Mouse (Mus musculus): ENCODE results near the gene Phtf2. TPM values are rescaled to one million over a fixed set of nuclear protein-coding genes. Genes with fewer than 3 reads are reported as not detected.
"Not testable (repeated sequence)": the region's sequence is repeated elsewhere in the genome, so short reads cannot be mapped to it uniquely, and the experiment has no call there.

Phtf2 gene
- total RNA-seq, 2 experiments from 2014 or later = 17.9 to 23.9 TPM

GRCm38 (mm10) chr5:20781116-20781515, 100.8 kb downstream of the Phtf2 start:
- no peak for ATAC-seq (replicated peaks; ENCODE audit: low FRiP score, poor library complexity, severe bottlenecking)

- no peak for ATAC-seq (replicated peaks; ENCODE audit: low FRiP score, poor library complexity, severe bottlenecking)
Observed at GRCm38 (mm10) chr5:20779191-20779590, 102.7 kb downstream of the Phtf2 start.

GRCm38 (mm10) chr5:20778274-20778984, 103.5 kb downstream of the Phtf2 start:
- ATAC-seq (replicated peaks; ENCODE audit: low FRiP score, poor library complexity, severe bottlenecking) = 0 out of 2 replicates have a peak, but pooled peaks have one; percentile 42

GRCm38 (mm10) chr5:20773341-20773740, 108.6 kb downstream of the Phtf2 start:
- ATAC-seq (replicated peaks; ENCODE audit: low FRiP score, poor library complexity, severe bottlenecking) = no peak

GRCm38 (mm10) chr5:20765365-20765920, 116.5 kb downstream of the Phtf2 start:
- ATAC-seq (replicated peaks; ENCODE audit: low FRiP score, poor library complexity, severe bottlenecking) = no peak

- ATAC-seq (replicated peaks; ENCODE audit: low FRiP score, poor library complexity, severe bottlenecking) = not testable (repeated sequence)
Observed at GRCm38 (mm10) chr5:20762441-20762840, 119.5 kb downstream of the Phtf2 start.

GRCm38 (mm10) chr5:20760368-20761162, 121.4 kb downstream of the Phtf2 start:
- ATAC-seq (replicated peaks; ENCODE audit: low FRiP score, poor library complexity, severe bottlenecking) = no peak

GRCm38 (mm10) chr5:20759771-20760170, 122.2 kb downstream of the Phtf2 start:
- ATAC-seq (replicated peaks; ENCODE audit: low FRiP score, poor library complexity, severe bottlenecking) = no peak

GRCm38 (mm10) chr5:20753963-20754362, 128.0 kb downstream of the Phtf2 start:
- no peak for ATAC-seq (replicated peaks; ENCODE audit: low FRiP score, poor library complexity, severe bottlenecking)

GRCm38 (mm10) chr5:20753096-20753495, 128.8 kb downstream of the Phtf2 start:
- ATAC-seq (replicated peaks; ENCODE audit: low FRiP score, poor library complexity, severe bottlenecking) = no peak

GRCm38 (mm10) chr5:20751696-20752095, 130.2 kb downstream of the Phtf2 start:
- ATAC-seq (replicated peaks; ENCODE audit: low FRiP score, poor library complexity, severe bottlenecking) = no peak

- ATAC-seq (replicated peaks; ENCODE audit: low FRiP score, poor library complexity, severe bottlenecking) = no peak
Observed at GRCm38 (mm10) chr5:20751000-20751399, 130.9 kb downstream of the Phtf2 start.

- no peak for ATAC-seq (replicated peaks; ENCODE audit: low FRiP score, poor library complexity, severe bottlenecking)
Observed at GRCm38 (mm10) chr5:20749535-20749934, 132.4 kb downstream of the Phtf2 start.

GRCm38 (mm10) chr5:20748856-20749255, 133.1 kb downstream of the Phtf2 start:
- ATAC-seq (replicated peaks; ENCODE audit: low FRiP score, poor library complexity, severe bottlenecking) = no peak

- ATAC-seq (replicated peaks; ENCODE audit: low FRiP score, poor library complexity, severe bottlenecking) = no peak
Observed at GRCm38 (mm10) chr5:20748142-20748541, 133.8 kb downstream of the Phtf2 start.

GRCm38 (mm10) chr5:20741936-20742335, 140.0 kb downstream of the Phtf2 start:
- ATAC-seq (replicated peaks; ENCODE audit: low FRiP score, poor library complexity, severe bottlenecking) = no peak

GRCm38 (mm10) chr5:20741193-20741592, 140.7 kb downstream of the Phtf2 start:
- ATAC-seq (replicated peaks; ENCODE audit: low FRiP score, poor library complexity, severe bottlenecking) = no peak

- no peak for ATAC-seq (replicated peaks; ENCODE audit: low FRiP score, poor library complexity, severe bottlenecking)
Observed at GRCm38 (mm10) chr5:20738795-20739194, 143.1 kb downstream of the Phtf2 start.

- not testable (repeated sequence) for ATAC-seq (replicated peaks; ENCODE audit: low FRiP score, poor library complexity, severe bottlenecking)
Observed at GRCm38 (mm10) chr5:20723226-20723625, 158.7 kb downstream of the Phtf2 start.

GRCm38 (mm10) chr5:20720201-20720900, 161.6 kb downstream of the Phtf2 start:
- no peak for ATAC-seq (replicated peaks; ENCODE audit: low FRiP score, poor library complexity, severe bottlenecking)
